Mouse (Mus musculus): ENCODE data around the gene Efna1. TPM values are rescaled to one million over a fixed set of nuclear protein-coding genes. Genes with fewer than 3 reads are reported as not detected.

The Efna1 gene
- total and polyA plus RNA-seq, 3 experiments = not detected

GRCm38 (mm10) chr3:89315195-89315929 is 34.4 kb upstream of the Efna1 start (continued):
- TF ChIP-seq ZC3H11A (IDR thresholded peaks at IDR 0.05; ENCODE audit: low read depth, low read length) = peak; percentile 36
- peak; percentile 82 to 100 (median 91) for TF ChIP-seq CTCF (IDR thresholded peaks at IDR 0.05 in 2 of 3, conservative IDR thresholded peaks at IDR 0.05 in 1 of 3; ENCODE audit: control insufficient read depth in 1 of 3, insufficient read depth in 1 of 3, low read depth in 2 of 3, low read length in 3 of 3, poor library complexity in 1 of 3, severe bottlenecking in 1 of 3)
- no peak for TF ChIP-seq GATA1 (IDR thresholded peaks at IDR 0.05; ENCODE audit: low read depth, low read length)

- Histone ChIP-seq H3K9ac (ENCODE audit: control insufficient read depth, low read depth, low read length, poor library complexity, severe bottlenecking) (no peak overlapping the region), H3K4me3 (ENCODE audit: control insufficient read depth in 1 of 2, insufficient read depth in 1 of 2, low read depth in 2 of 2, low read length in 2 of 2) (no peak overlapping the region), H3K79me2 (ENCODE audit: control insufficient read depth, insufficient read depth, low read length, poor library complexity) (no peaks in the 10 kb centered on the region), H3K27me3 (ENCODE audit: control insufficient read depth in 1 of 2, insufficient read depth in 2 of 2, low read length in 2 of 2) (peaks cover 12 to 39% of the 10 kb centered on the region in 2 experiments), H3K27ac (ENCODE audit: control insufficient read depth, low read depth, low read length) (no peak overlapping the region), H3K9me3 (replicated peaks; ENCODE audit: insufficient read depth, low read length) (no peaks in the 10 kb centered on the region), H3K36me3 (ENCODE audit: control insufficient read depth in 1 of 2, insufficient read depth in 2 of 2, low read length in 2 of 2) (no peaks in the 10 kb centered on the region), H3K4me1 (ENCODE audit: control insufficient read depth in 1 of 2, insufficient read depth in 2 of 2, low read length in 2 of 2) (no peaks in the 10 kb centered on the region; a peak in 1 of 4 replicates)
- TF ChIP-seq MXI1 (IDR thresholded peaks at IDR 0.05; ENCODE audit: low read depth, low read length) = no peak
- TF ChIP-seq NRF1 (IDR thresholded peaks at IDR 0.05; ENCODE audit: insufficient read depth, low read depth, low read length, poor library complexity, severe bottlenecking) = no peak
- TF ChIP-seq USF1 (IDR thresholded peaks at IDR 0.05; ENCODE audit: low read depth, low read length) = no peak
- no peak for TF ChIP-seq BHLHE40 (IDR thresholded peaks at IDR 0.05; ENCODE audit: borderline replicate concordance, low read depth, low read length)
- TF ChIP-seq MYC (IDR thresholded peaks at IDR 0.05; ENCODE audit: low read depth, low read length) = no peak
- TF ChIP-seq TAL1 (IDR thresholded peaks at IDR 0.05; ENCODE audit: low read length) = no peak
- no peak for DNase-seq (ENCODE audit: low read depth, low spot score)
Measured at GRCm38 (mm10) chr3:89314791-89315190, 33.8 kb upstream of the Efna1 start.

GRCm38 (mm10) chr3:89314340-89314739 is 33.4 kb upstream of the Efna1 start:
- Histone ChIP-seq H3K4me3 (ENCODE audit: control insufficient read depth in 1 of 2, insufficient read depth in 1 of 2, low read depth in 2 of 2, low read length in 2 of 2) (no peak overlapping the region), H3K27me3 (ENCODE audit: control insufficient read depth in 1 of 2, insufficient read depth in 2 of 2, low read length in 2 of 2) (peaks cover 12 to 43% of the 10 kb centered on the region in 2 experiments), H3K4me1 (ENCODE audit: control insufficient read depth in 1 of 2, insufficient read depth in 2 of 2, low read length in 2 of 2) (no peaks in the 10 kb centered on the region; a peak in 1 of 4 replicates), H3K27ac (ENCODE audit: control insufficient read depth, low read depth, low read length) (no peak overlapping the region), H3K9ac (ENCODE audit: control insufficient read depth, low read depth, low read length, poor library complexity, severe bottlenecking) (no peak overlapping the region), H3K9me3 (replicated peaks; ENCODE audit: insufficient read depth, low read length) (no peaks in the 10 kb centered on the region), H3K36me3 (ENCODE audit: control insufficient read depth in 1 of 2, insufficient read depth in 2 of 2, low read length in 2 of 2) (no peaks in the 10 kb centered on the region), H3K79me2 (ENCODE audit: control insufficient read depth, insufficient read depth, low read length, poor library complexity) (no peaks in the 10 kb centered on the region)
- DNase-seq (ENCODE audit: low read depth, low spot score) = no peak
- no peak for TF ChIP-seq USF1 (IDR thresholded peaks at IDR 0.05; ENCODE audit: low read depth, low read length)
- TF ChIP-seq GATA1 (IDR thresholded peaks at IDR 0.05; ENCODE audit: low read depth, low read length) = no peak
- TF ChIP-seq NRF1 (IDR thresholded peaks at IDR 0.05; ENCODE audit: insufficient read depth, low read depth, low read length, poor library complexity, severe bottlenecking) = no peak
- no peak for TF ChIP-seq UBTF (IDR thresholded peaks at IDR 0.05; ENCODE audit: borderline replicate concordance, insufficient read depth, low read depth, low read length)

All from MEL (cell line).